Mouse (Mus musculus) small intestine, adult 2 months (tissue): ENCODE data around the gene Prkcb. TPM values are rescaled to one million over a fixed set of nuclear protein-coding genes. Genes with fewer than 3 reads are reported as not detected.

Experiments used
- H3K27ac ChIP-seq: fragments of 200-500 bp; 2 replicates; pipeline ENCODE4 v1.5.1; 2012; ENCODE audit warnings: low read depth, low read length, control low read depth, inconsistent platforms; ENCODE audit not compliant: insufficient read depth
- H3K27me3 ChIP-seq: fragments of 200-500 bp; 2 replicates; pipeline ENCODE4 v1.6.1; 2012; ENCODE audit warnings: mild to moderate bottlenecking, moderate library complexity, low read length, inconsistent platforms; ENCODE audit not compliant: control insufficient read depth, insufficient read depth
- H3K36me3 ChIP-seq: fragments of 200-500 bp; 2 replicates; pipeline ENCODE4 v1.6.1; 2012; ENCODE audit warnings: mild to moderate bottlenecking, low read length, control low read depth, inconsistent platforms; ENCODE audit not compliant: control insufficient read depth, insufficient read depth
- H3K4me1 ChIP-seq: fragments of 200-500 bp; 2 replicates; pipeline ENCODE4 v1.6.1; 2012; ENCODE audit warnings: low read length, inconsistent platforms, mixed read lengths; ENCODE audit not compliant: control insufficient read depth, insufficient read depth, insufficient read length
- H3K4me3 ChIP-seq: fragments of 200-500 bp; 2 replicates; pipeline ENCODE4 v1.5.1; 2012; ENCODE audit warnings: low read depth, mild to moderate bottlenecking, control low read depth, inconsistent platforms, low read length, moderate library complexity
- CTCF ChIP-seq: fragments of 200-500 bp; IDR thresholded peaks from 2 replicates; pipeline ENCODE4 v1.5.1; 2012; ENCODE audit warnings: low read depth, mild to moderate bottlenecking, control low read depth, inconsistent platforms, low read length, moderate library complexity, mixed read lengths; ENCODE audit not compliant: insufficient replicate concordance, insufficient read length; ENCODE audit errors: extremely low read depth
- POLR2A ChIP-seq: fragments of 200-500 bp; IDR thresholded peaks from 2 replicates; pipeline ENCODE4 v1.6.1; 2012; ENCODE audit warnings: low read depth, mild to moderate bottlenecking, control low read depth, inconsistent platforms, low read length, moderate library complexity
- WGBS: fragments of 180-500 bp; shearing (Covaris S2); methylation state at CpG from one replicate; pipeline ENCODE4 v1.1.7; 2018; 5-methylcytosine and 5-hydroxymethylcytosine counted together
- polyA plus RNA-seq: library from polyadenylated mRNA; depleted of rRNA; stranded (reverse); fragments of >200 nt; gene quantifications from 2 replicates; pipeline ENCODE4 v1.2.3, GENCODE M21; 2012

Prkcb gene
- polyA plus RNA-seq, 1 experiment: 6.1 TPM

DNA sequence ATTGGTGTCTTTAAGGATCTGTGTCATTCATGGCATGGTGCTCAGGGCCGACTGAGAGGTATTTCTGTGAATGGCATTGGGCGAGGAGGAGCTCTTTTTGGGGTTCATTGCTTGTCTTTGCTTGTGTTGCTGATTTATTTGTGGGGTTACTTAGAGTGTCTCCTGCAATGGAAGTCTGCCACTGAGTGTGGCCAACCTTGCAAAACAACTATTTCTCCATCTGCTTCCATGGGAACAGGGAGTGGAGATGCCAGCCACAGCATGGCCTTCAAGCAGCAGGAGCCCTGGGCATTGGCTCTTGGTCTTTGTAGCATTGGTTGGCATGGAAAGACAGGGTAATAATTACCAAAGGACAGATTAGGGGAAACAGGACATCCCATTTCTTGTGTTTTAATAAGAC, 50.9 kb downstream of the Prkcb start:
- H3K27ac ChIP-seq: no peak overlapping the region
- H3K4me3 ChIP-seq: no peak overlapping the region
- no peaks in the 10 kb centered on the region for H3K4me1 ChIP-seq
- WGBS: 75% methylated on average over 2 of the region's 2 CpGs
- TF ChIP-seq POLR2A (no peak), CTCF (no peak)
- H3K36me3 ChIP-seq: no peaks in the 10 kb centered on the region
- no peaks in the 10 kb centered on the region for H3K27me3 ChIP-seq

GRCm38 (mm10) chr7:122341813-122342212, 53.3 kb downstream of the Prkcb start:
- no peak overlapping the region for H3K27ac ChIP-seq
- H3K27me3 ChIP-seq: no peaks in the 10 kb centered on the region
- no peak for TF ChIP-seq CTCF
- no peak for TF ChIP-seq POLR2A
- 56% methylated on average over 3 of the region's 3 CpGs for WGBS
- no peak overlapping the region for H3K4me3 ChIP-seq
- H3K36me3 ChIP-seq: no peaks in the 10 kb centered on the region
- no peaks in the 10 kb centered on the region for H3K4me1 ChIP-seq

DNA sequence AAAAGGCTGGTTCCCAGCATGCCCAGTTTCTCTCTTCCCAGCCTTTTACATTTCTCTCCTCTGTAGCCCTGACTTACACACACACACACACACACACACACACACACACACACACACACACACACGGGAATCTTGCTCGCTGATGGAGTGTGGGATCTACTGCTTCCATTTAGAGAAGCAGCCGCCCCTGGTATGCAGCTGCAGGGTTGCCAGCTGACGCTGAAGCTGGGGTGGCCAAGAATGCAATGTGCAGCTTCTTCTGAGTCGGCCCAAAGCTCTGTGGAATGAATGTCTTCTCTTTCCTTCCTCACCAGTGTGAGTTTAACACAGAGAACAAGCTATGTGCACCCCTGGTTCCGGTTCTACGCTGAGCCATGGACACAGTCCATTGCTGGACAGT, 56.1 kb downstream of the Prkcb start:
- Histone ChIP-seq H3K4me1 (no peaks in the 10 kb centered on the region), H3K27ac (no peak overlapping the region), H3K27me3 (no peaks in the 10 kb centered on the region), H3K4me3 (no peak overlapping the region), H3K36me3 (no peaks in the 10 kb centered on the region)
- TF ChIP-seq CTCF (no peak), POLR2A (no peak)
- WGBS: 65% methylated on average over 7 of the region's 7 CpGs

DNA sequence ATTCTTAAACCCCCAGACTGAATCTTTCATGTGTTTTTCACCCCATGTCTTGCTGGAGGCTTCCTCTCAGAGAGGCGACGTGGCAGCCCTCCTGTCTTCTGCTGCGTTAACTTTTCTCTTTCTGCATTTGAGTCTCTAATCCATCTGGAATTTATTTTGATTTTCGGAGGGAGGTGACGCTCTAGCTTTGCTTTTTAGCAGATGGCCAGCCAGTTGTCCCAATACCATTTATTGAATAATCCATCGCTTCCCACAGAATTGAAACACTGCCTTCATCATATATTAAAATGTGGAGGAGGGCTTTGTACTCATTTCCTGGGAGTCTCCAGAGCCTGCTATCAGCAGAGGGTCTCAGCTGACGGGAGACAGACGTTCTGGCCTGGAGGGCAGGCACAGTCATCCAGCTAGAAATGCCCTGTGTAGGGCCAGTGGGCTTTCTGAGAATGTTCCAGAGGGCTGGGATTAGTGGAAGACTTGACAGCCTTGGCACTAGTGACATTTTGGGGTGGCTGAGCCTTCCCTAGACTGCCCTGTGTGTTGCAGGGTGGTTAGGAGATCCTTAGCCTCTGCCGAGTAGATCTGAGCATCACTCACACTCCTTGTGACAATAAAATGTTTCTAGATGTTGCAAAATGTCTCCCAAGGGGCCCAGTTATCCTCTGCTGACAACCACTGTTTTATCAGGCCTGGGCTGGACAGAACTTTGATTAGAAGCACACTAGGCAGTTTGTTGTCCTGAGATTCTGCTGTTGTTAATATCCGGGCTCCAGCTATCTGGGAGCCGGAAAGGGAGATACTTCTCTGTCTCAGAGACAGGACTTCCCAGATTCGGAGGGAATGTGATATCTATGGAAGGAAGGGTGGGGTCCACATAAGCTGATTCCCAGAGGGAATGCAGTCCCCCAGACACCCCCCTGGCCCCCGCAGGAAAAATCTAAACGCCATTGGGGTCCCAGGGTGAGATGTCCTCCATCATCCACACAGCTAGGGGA, 58.0 kb downstream of the Prkcb start:
- Histone ChIP-seq H3K27me3 (no peaks in the 10 kb centered on the region), H3K36me3 (no peaks in the 10 kb centered on the region), H3K27ac (no peak overlapping the region), H3K4me3 (no peak overlapping the region), H3K4me1 (no peaks in the 10 kb centered on the region)
- no peak for TF ChIP-seq POLR2A
- no peak for TF ChIP-seq CTCF
- WGBS: 72% methylated on average over 14 of the region's 14 CpGs

DNA sequence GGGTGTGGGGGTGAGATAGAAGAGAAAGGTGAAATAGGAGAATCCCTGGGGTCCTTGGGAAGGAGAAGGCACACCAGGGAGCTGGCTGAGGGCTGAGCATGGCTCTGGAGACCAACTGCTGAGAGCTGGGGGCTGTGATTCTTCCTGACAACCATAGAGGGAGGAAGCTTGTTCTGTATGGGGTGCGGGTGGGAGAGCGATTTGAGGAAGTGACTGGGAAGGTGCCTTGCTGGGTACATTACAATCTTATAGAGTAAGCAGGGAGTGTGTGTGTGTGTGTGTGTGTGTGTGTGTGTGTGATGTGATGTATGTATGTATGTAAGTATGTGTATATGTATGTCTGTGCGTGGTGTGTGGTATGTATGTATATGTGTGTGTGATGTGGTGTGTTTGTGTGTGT, 58.9 kb downstream of the Prkcb start:
- WGBS: 72% methylated on average over 3 of the region's 3 CpGs
- TF ChIP-seq CTCF: no peak
- TF ChIP-seq POLR2A: no peak
- Histone ChIP-seq H3K4me3 (no peak overlapping the region), H3K27ac (no peak overlapping the region), H3K36me3 (no peaks in the 10 kb centered on the region), H3K4me1 (no peaks in the 10 kb centered on the region), H3K27me3 (no peaks in the 10 kb centered on the region)

DNA sequence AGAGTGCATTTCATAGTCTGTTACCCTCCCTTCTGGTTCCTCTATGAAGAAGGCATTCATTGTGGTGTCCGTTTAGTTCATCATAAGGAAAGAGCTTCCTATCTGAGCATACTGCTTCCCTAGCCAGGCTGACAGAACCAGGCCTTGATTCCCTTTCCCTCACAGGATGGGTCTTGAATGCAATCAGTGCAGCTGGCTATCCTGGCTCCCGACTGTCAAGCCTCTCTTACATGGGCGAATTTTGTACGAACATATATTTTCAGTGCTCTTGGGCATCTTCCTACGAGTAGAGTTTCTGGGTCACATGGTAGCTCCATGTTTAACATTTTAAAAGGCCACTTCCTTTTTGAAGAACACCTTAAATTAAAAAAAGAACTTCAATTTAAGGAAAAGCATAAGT, 61.4 kb downstream of the Prkcb start:
- 77% methylated on average over 5 of the region's 5 CpGs for WGBS
- no peak overlapping the region for H3K4me3 ChIP-seq
- no peak for TF ChIP-seq POLR2A
- no peak for TF ChIP-seq CTCF
- H3K4me1 ChIP-seq: no peaks in the 10 kb centered on the region
- no peaks in the 10 kb centered on the region for H3K36me3 ChIP-seq
- no peaks in the 10 kb centered on the region for H3K27me3 ChIP-seq
- no peak overlapping the region for H3K27ac ChIP-seq

GRCm38 (mm10) chr7:122350741-122351140, 62.2 kb downstream of the Prkcb start:
- H3K4me1 ChIP-seq: no peaks in the 10 kb centered on the region
- no peak overlapping the region for H3K4me3 ChIP-seq
- no peaks in the 10 kb centered on the region for H3K36me3 ChIP-seq
- 71% methylated on average over 2 of the region's 2 CpGs for WGBS
- H3K27ac ChIP-seq: no peak overlapping the region
- no peaks in the 10 kb centered on the region for H3K27me3 ChIP-seq
- no peak for TF ChIP-seq CTCF
